Mouse (Mus musculus) limb, embryonic 14.5 days (tissue): ENCODE measurements at regions not wholly inside any gene's neighbourhood (a gene's known extent, or its start where the extent isn't known, plus 50 kb on each side); places are given as distances from the start of the nearest gene placed in this dataset.

Experiments used
- ATAC-seq: fragments of 200-750 bp; cut with Nextera tagmentation; 2 replicates; pipeline ENCODE4 v1.8.0; 2017; ENCODE audit warnings: low read depth, moderate number of reproducible peaks, moderate TSS enrichment; ENCODE audit not compliant: low FRiP score
- DNase-seq: peaks from one replicate; pipeline ENCODE4 v3.0.0-alpha.2; 2015; ENCODE audit warnings: low spot score
- H3K27ac ChIP-seq: fragments of 300-500 bp; sonication (generic); replicated peaks from 2 replicates; pipeline ENCODE4 v1.5.1; 2014; ENCODE audit warnings: low read depth, mild to moderate bottlenecking, low read length, moderate library complexity, mixed read lengths
- H3K27me3 ChIP-seq: fragments of 300-500 bp; sonication (generic); 2 replicates; pipeline ENCODE4 v1.6.1; 2014; ENCODE audit warnings: low read length, mixed read lengths; ENCODE audit not compliant: control insufficient read depth, insufficient read depth
- H3K36me3 ChIP-seq: fragments of 300-500 bp; sonication (generic); 2 replicates; pipeline ENCODE4 v1.6.1; 2014; ENCODE audit warnings: mild to moderate bottlenecking, low read length, moderate library complexity, mixed read lengths; ENCODE audit not compliant: control insufficient read depth, insufficient read depth
- H3K4me1 ChIP-seq: fragments of 300-500 bp; sonication (generic); 2 replicates; pipeline ENCODE4 v1.6.1; 2014; ENCODE audit warnings: antibody characterized with exemption, low read length, mixed read lengths; ENCODE audit not compliant: control insufficient read depth, insufficient read depth
- H3K4me2 ChIP-seq: fragments of 300-500 bp; sonication (generic); replicated peaks from 2 replicates; pipeline ENCODE4 v1.6.1; 2014; ENCODE audit warnings: low read depth, mild to moderate bottlenecking, low read length, moderate library complexity; ENCODE audit not compliant: severe bottlenecking
- H3K4me3 ChIP-seq: fragments of 300-500 bp; sonication (generic); replicated peaks from 2 replicates; pipeline ENCODE4 v1.5.1; 2014; ENCODE audit warnings: low read length
- H3K9ac ChIP-seq: fragments of 300-500 bp; sonication (generic); 2 replicates; pipeline ENCODE4 v1.6.1; 2014; ENCODE audit warnings: mild to moderate bottlenecking, low read depth, low read length, moderate library complexity; ENCODE audit not compliant: severe bottlenecking
- H3K9me3 ChIP-seq: fragments of 300-500 bp; sonication (generic); 2 replicates; pipeline ENCODE4 v1.6.1; 2016; ENCODE audit warnings: low read length; ENCODE audit not compliant: control insufficient read depth
- POLR2A ChIP-seq: fragments of 200-500 bp; IDR thresholded peaks from 2 replicates; pipeline ENCODE4 v1.8.0; 2012; ENCODE audit warnings: inconsistent platforms, mild to moderate bottlenecking, moderate library complexity, borderline replicate concordance; ENCODE audit not compliant: insufficient read depth, insufficient read length; ENCODE audit errors: extremely low read depth
- WGBS: fragments of 180-500 bp; shearing (Covaris S2); extraction: QIAGEN DNeasy Blood & Tissue Kit; methylation state at CpG from one replicate; pipeline ENCODE4 v1.1.7; 2014; 5-methylcytosine and 5-hydroxymethylcytosine counted together

DNA sequence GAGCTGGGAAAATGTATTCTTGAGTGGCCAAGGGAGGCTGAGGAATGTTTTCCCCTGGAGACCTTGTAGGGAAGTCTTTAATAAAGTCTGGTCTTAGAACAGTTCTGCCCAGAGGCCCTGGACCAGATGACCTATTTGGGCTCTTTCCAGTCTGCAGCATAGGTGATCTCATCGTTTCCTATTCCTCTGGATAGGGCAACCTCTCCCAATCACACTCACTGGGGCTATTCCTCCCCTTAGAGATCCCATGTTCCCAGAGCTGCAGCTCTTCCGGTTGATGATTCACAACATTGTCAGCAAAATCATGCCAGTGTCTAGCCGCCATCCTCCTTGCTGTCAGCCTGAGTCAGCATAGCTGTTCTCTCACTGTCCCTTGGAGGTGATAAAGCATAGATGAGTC, 60.1 kb upstream of the Pja1 start:
- no peak for ATAC-seq
- Histone ChIP-seq H3K4me3 (no peak overlapping the region), H3K4me1 (no peaks in the 10 kb centered on the region; the same call in 1 of the 2 replicates), H3K27ac (no peak overlapping the region), H3K27me3 (peaks cover 3% of the 10 kb centered on the region; the same call in 1 of the 2 replicates), H3K9me3 (no peaks in the 10 kb centered on the region), H3K4me2 (no peak overlapping the region), H3K9ac (no peak overlapping the region), H3K36me3 (no peaks in the 10 kb centered on the region)
- DNase-seq: no peak
- 68% methylated on average over 3 of the region's 3 CpGs for WGBS
- TF ChIP-seq POLR2A: no peak

DNA sequence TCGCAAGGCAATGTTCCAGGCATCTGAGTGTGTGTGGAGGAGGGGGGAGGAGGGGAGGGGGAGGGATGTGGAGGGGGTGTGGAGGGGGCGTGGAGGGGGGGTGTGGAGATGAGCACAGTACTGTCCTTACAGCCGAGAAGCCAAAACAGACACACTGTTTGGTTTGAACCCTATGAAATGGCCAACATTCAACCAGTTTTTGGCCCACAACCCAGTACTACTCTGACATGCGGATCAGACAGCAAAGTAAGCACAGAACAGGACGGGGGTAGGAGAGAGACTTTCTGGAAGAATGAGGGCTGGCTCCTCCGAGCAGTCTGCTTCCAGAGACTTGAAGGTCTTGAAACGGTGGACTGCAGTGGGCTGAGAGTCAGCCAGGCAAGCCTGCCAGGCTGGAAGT, 59.4 kb upstream of the Pja1 start:
- Histone ChIP-seq H3K4me1 (no peaks in the 10 kb centered on the region; the same call in 1 of the 2 replicates), H3K9ac (no peak overlapping the region), H3K27ac (no peak overlapping the region), H3K27me3 (peaks cover 3% of the 10 kb centered on the region; the same call in 1 of the 2 replicates), H3K36me3 (no peaks in the 10 kb centered on the region), H3K4me2 (no peak overlapping the region), H3K4me3 (no peak overlapping the region), H3K9me3 (no peaks in the 10 kb centered on the region)
- 63% methylated on average over 7 of the region's 7 CpGs for WGBS
- ATAC-seq: no peak
- no peak for TF ChIP-seq POLR2A
- no peak for DNase-seq

DNA sequence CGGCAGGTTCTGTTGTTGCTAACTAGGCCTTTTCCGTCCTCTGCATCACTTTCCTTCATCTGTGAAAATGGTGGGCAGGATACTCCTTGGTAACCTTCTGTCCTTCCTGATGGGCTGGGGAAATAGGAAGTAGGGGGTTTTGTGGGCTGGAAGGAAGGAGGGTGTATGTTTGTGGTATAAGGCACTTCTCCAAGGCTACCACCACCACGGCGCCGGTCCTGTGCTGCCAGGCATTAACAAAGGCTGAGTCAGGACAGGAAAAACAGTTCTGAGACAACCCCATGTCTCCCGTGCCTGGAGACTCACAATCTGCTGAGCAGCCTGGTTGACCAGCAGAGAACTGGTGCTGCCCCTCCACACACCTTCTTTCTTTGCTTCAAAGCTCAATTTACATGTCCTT, 52.2 kb upstream of the Pja1 start:
- no peak for TF ChIP-seq POLR2A
- H3K36me3 ChIP-seq: no peaks in the 10 kb centered on the region
- peaks cover 3% of the 10 kb centered on the region; the same call in 1 of the 2 replicates for H3K27me3 ChIP-seq
- no peaks in the 10 kb centered on the region for H3K9me3 ChIP-seq
- 56% methylated on average over 6 of the region's 6 CpGs for WGBS
- 0 out of 2 replicates have a peak, but pooled peaks have one; percentile 9 for ATAC-seq
- H3K27ac ChIP-seq: no peak overlapping the region
- H3K4me2 ChIP-seq: no peak overlapping the region
- no peak overlapping the region for H3K9ac ChIP-seq
- H3K4me3 ChIP-seq: no peak overlapping the region
- peaks cover 5% of the 10 kb centered on the region; the same call in 1 of the 2 replicates for H3K4me1 ChIP-seq
- no peak for DNase-seq

DNA sequence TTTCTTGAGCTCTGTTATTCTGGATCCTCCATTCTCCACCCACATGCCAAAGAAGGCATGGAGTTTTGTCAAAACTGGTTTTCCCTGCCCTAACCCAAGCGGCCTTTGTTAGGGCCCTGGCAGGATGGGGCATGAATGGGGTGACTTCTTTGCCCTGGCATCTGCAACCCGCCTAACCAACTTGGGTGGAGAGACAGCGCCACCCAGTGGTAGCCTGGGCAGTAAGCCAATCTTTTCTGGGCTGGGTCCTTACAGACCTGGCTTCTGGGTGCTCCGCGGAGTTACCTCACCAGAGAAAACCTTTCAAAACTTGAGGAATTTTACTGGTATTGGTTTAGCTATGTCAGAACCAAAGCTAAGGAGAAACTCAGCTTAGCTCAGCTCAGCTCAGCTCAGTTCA, 51.8 kb upstream of the Pja1 start:
- no peak for TF ChIP-seq POLR2A
- Histone ChIP-seq H3K27me3 (peaks cover 3% of the 10 kb centered on the region; the same call in 1 of the 2 replicates), H3K9ac (no peak overlapping the region), H3K36me3 (no peaks in the 10 kb centered on the region), H3K27ac (no peak overlapping the region), H3K4me3 (no peak overlapping the region), H3K9me3 (no peaks in the 10 kb centered on the region), H3K4me2 (no peak overlapping the region), H3K4me1 (peaks cover 5% of the 10 kb centered on the region; the same call in 1 of the 2 replicates)
- WGBS: 23% methylated on average over 5 of the region's 5 CpGs
- peak; percentile 64 for DNase-seq
- peak; percentile 41; the same call in 1 of the 2 replicates for ATAC-seq

DNA sequence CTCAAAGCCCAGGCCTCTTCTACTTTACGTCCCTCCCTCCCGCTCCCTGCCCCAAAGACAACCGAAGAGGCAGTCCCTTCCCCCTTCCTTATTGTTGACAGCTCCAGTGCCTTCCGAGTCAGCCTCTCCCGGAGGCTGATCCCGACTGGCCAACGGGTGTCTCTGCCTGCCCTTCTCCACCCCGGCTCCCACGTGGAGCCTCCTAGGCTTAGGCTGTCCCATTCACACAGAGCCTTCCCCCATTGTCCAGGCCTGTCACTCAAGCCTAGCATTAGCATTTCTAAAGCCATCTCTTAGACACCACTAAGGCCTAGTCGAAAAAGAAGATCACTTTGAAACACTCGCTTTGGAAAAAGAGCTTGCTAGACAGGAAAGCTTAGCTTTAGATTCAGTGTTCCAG, 51.2 kb upstream of the Pja1 start:
- Histone ChIP-seq H3K27me3 (no peaks in the 10 kb centered on the region; the same call in 1 of the 2 replicates), H3K4me3 (no peak overlapping the region), H3K9me3 (no peaks in the 10 kb centered on the region), H3K27ac (no peak overlapping the region), H3K36me3 (no peaks in the 10 kb centered on the region), H3K9ac (no peak overlapping the region), H3K4me2 (no peak overlapping the region), H3K4me1 (peaks cover 5% of the 10 kb centered on the region; the same call in 1 of the 2 replicates)
- ATAC-seq (no peak), DNase-seq (no peak)
- TF ChIP-seq POLR2A: no peak
- 47% methylated on average over 11 of the region's 11 CpGs for WGBS
